Mouse (Mus musculus): ENCODE measurements at regions not wholly inside any gene's neighbourhood (a gene's known extent, or its start where the extent isn't known, plus 50 kb on each side); places are given as distances from the start of the nearest gene placed in this dataset.

GRCm38 (mm10) chrX:85971973-85972372 is 72.0 kb upstream of the Samt3 start:
- no peak for DNase-seq

GRCm38 (mm10) chrX:85981051-85981450 is 62.9 kb upstream of the Samt3 start:
- peak; percentile 3 for DNase-seq
